Mouse (Mus musculus) forebrain, postnatal 0 days (tissue): Measurements from ENCODE around the gene Mpv17l2. TPM values are rescaled to one million over a fixed set of nuclear protein-coding genes. Genes with fewer than 3 reads are reported as not detected.

ENCODE experiments used
- ATAC-seq: fragments of 200-750 bp; cut with Nextera tagmentation; 2 replicates; pipeline ENCODE4 v1.8.0; 2017; ENCODE audit warnings: mild to moderate bottlenecking, moderate library complexity
- DNase-seq: peaks from one replicate; pipeline ENCODE4 v3.0.0-alpha.2; 2015
- H3K27ac ChIP-seq: fragments of 300-500 bp; sonication (generic); 2 replicates; pipeline ENCODE4 v1.5.1; 2014; ENCODE audit warnings: low read depth, mild to moderate bottlenecking, antibody characterized with exemption, low read length, moderate library complexity, mixed read lengths
- H3K27me3 ChIP-seq: fragments of 300-500 bp; sonication (generic); 2 replicates; pipeline ENCODE4 v1.6.1; 2014; ENCODE audit warnings: mild to moderate bottlenecking, low read length, mixed read lengths; ENCODE audit not compliant: insufficient read depth
- H3K36me3 ChIP-seq: fragments of 300-500 bp; sonication (generic); 2 replicates; pipeline ENCODE4 v1.6.1; 2014; ENCODE audit warnings: mild to moderate bottlenecking, moderate library complexity; ENCODE audit not compliant: insufficient read depth
- H3K4me1 ChIP-seq: fragments of 300-500 bp; sonication (generic); 2 replicates; pipeline ENCODE4 v1.6.1; 2014; ENCODE audit warnings: antibody characterized with exemption; ENCODE audit not compliant: insufficient read depth
- H3K4me2 ChIP-seq: fragments of 300-500 bp; sonication (generic); 2 replicates; pipeline ENCODE4 v1.6.1; 2014; ENCODE audit warnings: low read depth, mild to moderate bottlenecking, moderate library complexity
- H3K4me3 ChIP-seq: fragments of 300-500 bp; sonication (generic); 2 replicates; pipeline ENCODE4 v1.5.1; 2014; ENCODE audit warnings: low read depth, low read length, mixed read lengths
- H3K9ac ChIP-seq: fragments of 300-500 bp; sonication (generic); 2 replicates; pipeline ENCODE4 v1.6.1; 2014; ENCODE audit warnings: mild to moderate bottlenecking
- H3K9me3 ChIP-seq: fragments of 300-500 bp; sonication (generic); 2 replicates; pipeline ENCODE4 v1.6.1; 2016; ENCODE audit warnings: low read length
- CTCF ChIP-seq: sonication (generic); IDR thresholded peaks from 2 replicates; pipeline ENCODE4 v1.5.1; 2016; ENCODE audit warnings: antibody characterized with exemption, control low read depth, low read depth
- WGBS: fragments of 180-500 bp; shearing (Covaris S2); extraction: QIAGEN DNeasy Blood & Tissue Kit; methylation state at CpG from one replicate; pipeline ENCODE4 v1.1.7; 2014; 5-methylcytosine and 5-hydroxymethylcytosine counted together
- microRNA-seq, 2 experiments: library from miRNA; unstranded; fragments of <30 nt; microRNA quantifications; one replicate each; pipeline ENCODE4; 2016
- polyA plus RNA-seq: library from polyadenylated mRNA; unstranded; fragments of >200 nt; fragmentation: Nextera tagmentation; extraction: Ambion mirVana; gene quantifications from 2 replicates; pipeline ENCODE4 v1.2.1, GENCODE M21; 2015
- total RNA-seq: library from RNA; depleted of rRNA; stranded (reverse); fragments of >200 nt; gene quantifications from 2 replicates; pipeline ENCODE4 v1.2.3, GENCODE M21; 2014; rRNA removed

Mpv17l2 gene
- total and polyA plus RNA-seq, 2 experiments from 2014 or later, result 39.9 to 60.4 TPM

GRCm38 (mm10) chr8:70709794-70710193 lies 51.0 kb downstream of the Mpv17l2 start:
- H3K4me3 ChIP-seq, result no peak overlapping the region
- H3K9ac ChIP-seq, result no peak overlapping the region
- whole genome bisulfite sequencing, result 91% methylated on average over 9 of the region's 9 CpGs
- H3K4me1 ChIP-seq, result no peaks in the 10 kb centered on the region
- no peak for TF ChIP-seq CTCF
- no peaks in the 10 kb centered on the region; the same call in 1 of the 2 replicates for H3K36me3 ChIP-seq
- no peaks in the 10 kb centered on the region for H3K27me3 ChIP-seq
- H3K4me2 ChIP-seq, result no peak overlapping the region
- no peaks in the 10 kb centered on the region for H3K9me3 ChIP-seq
- no peak overlapping the region for H3K27ac ChIP-seq
- no peak for ATAC-seq
- DNase-seq, result no peak

Small RNA genes lying within 50 kb of the gene (microRNA-seq; reads per million reads assigned to microRNA genes)
- gene Mir7240, result 0.85 to 1.9 reads per million in 2 experiments

Other genes with a start within 250 kb of the Mpv17l2 start
- gene Fkbp8, start 233.2 kb downstream of the Mpv17l2 start, total RNA-seq, result 559 and 592 TPM in 2 replicates
- gene Fkbp8, start 233.2 kb downstream of the Mpv17l2 start, polyA plus RNA-seq, result 385 and 426 TPM in 2 replicates
- 39.1 and 43.5 TPM in 2 replicates for gene Kxd1, start 233.0 kb downstream of the Mpv17l2 start, total RNA-seq
- 51.6 and 51.9 TPM in 2 replicates for gene Kxd1, start 233.0 kb downstream of the Mpv17l2 start, polyA plus RNA-seq
- gene Ell, start 221.5 kb downstream of the Mpv17l2 start, total RNA-seq, result 16.2 and 18.4 TPM in 2 replicates
- gene Ell, start 221.5 kb downstream of the Mpv17l2 start, polyA plus RNA-seq, result 9.7 and 11.0 TPM in 2 replicates
- gene Isyna1, start 166.6 kb downstream of the Mpv17l2 start, total RNA-seq, result 127 and 136 TPM in 2 replicates
- gene Isyna1, start 166.6 kb downstream of the Mpv17l2 start, polyA plus RNA-seq, result 93.3 and 106 TPM in 2 replicates
- gene Ssbp4, start 152.1 kb downstream of the Mpv17l2 start, total RNA-seq, result 197 and 249 TPM in 2 replicates
- 204 and 221 TPM in 2 replicates for gene Ssbp4, start 152.1 kb downstream of the Mpv17l2 start, polyA plus RNA-seq
- 1.4 and 2.8 TPM in 2 replicates for gene Lrrc25, start 144.8 kb downstream of the Mpv17l2 start, total RNA-seq
- 1.2 TPM in 2 replicates for gene Lrrc25, start 144.8 kb downstream of the Mpv17l2 start, polyA plus RNA-seq
- 0.90 TPM in 1 of 2 replicates, not detected in the other for gene Gdf15, start 128.5 kb downstream of the Mpv17l2 start, total RNA-seq
- 0.18 and 0.26 TPM in 2 replicates for gene Gdf15, start 128.5 kb downstream of the Mpv17l2 start, polyA plus RNA-seq
- 22.1 and 23.8 TPM in 2 replicates for gene Pgpep1, start 100.6 kb downstream of the Mpv17l2 start, total RNA-seq
- gene Pgpep1, start 100.6 kb downstream of the Mpv17l2 start, polyA plus RNA-seq, result 22.1 and 26.1 TPM in 2 replicates
- gene Lsm4, start 87.7 kb downstream of the Mpv17l2 start, total RNA-seq, result 93.7 and 140 TPM in 2 replicates
- gene Lsm4, start 87.7 kb downstream of the Mpv17l2 start, polyA plus RNA-seq, result 177 and 231 TPM in 2 replicates
- gene Jund, start 62.0 kb downstream of the Mpv17l2 start, total RNA-seq, result 333 and 392 TPM in 2 replicates
- gene Jund, start 62.0 kb downstream of the Mpv17l2 start, polyA plus RNA-seq, result 108 and 114 TPM in 2 replicates
- gene Iqcn, start 57.5 kb downstream of the Mpv17l2 start, total RNA-seq, result 0.33 TPM in 1 of 2 replicates, not detected in the other
- gene Iqcn, start 57.5 kb downstream of the Mpv17l2 start, polyA plus RNA-seq, result 0.03 and 0.08 TPM in 2 replicates
- gene Gm3336, start 42.4 kb downstream of the Mpv17l2 start, total RNA-seq, result not detected in 2 replicates
- gene Gm3336, start 42.4 kb downstream of the Mpv17l2 start, polyA plus RNA-seq, result not detected in 2 replicates
- gene Pde4c, start 37.2 kb downstream of the Mpv17l2 start, total RNA-seq, result 0.48 and 0.62 TPM in 2 replicates
- gene Pde4c, start 37.2 kb downstream of the Mpv17l2 start, polyA plus RNA-seq, result 0.10 and 0.23 TPM in 2 replicates
- 450 and 499 TPM in 2 replicates for gene Rab3a, start 6.3 kb downstream of the Mpv17l2 start, total RNA-seq
- gene Rab3a, start 6.3 kb downstream of the Mpv17l2 start, polyA plus RNA-seq, result 632 and 673 TPM in 2 replicates
- gene Pik3r2, start 15.8 kb upstream of the Mpv17l2 start, total RNA-seq, result 160 and 170 TPM in 2 replicates
- 147 and 153 TPM in 2 replicates for gene Pik3r2, start 15.8 kb upstream of the Mpv17l2 start, polyA plus RNA-seq
- gene Mast3, start 44.1 kb upstream of the Mpv17l2 start, total RNA-seq, result 26.2 and 60.0 TPM in 2 replicates
- gene Mast3, start 44.1 kb upstream of the Mpv17l2 start, polyA plus RNA-seq, result 20.3 and 25.2 TPM in 2 replicates
- 0.05 TPM in 1 of 2 replicates, not detected in the other for gene Il12rb1, start 47.5 kb upstream of the Mpv17l2 start, total RNA-seq
- gene Il12rb1, start 47.5 kb upstream of the Mpv17l2 start, polyA plus RNA-seq, result not detected in 2 replicates
- gene Arrdc2, start 78.8 kb upstream of the Mpv17l2 start, total RNA-seq, result 15.4 and 25.9 TPM in 2 replicates
- 5.6 and 7.1 TPM in 2 replicates for gene Arrdc2, start 78.8 kb upstream of the Mpv17l2 start, polyA plus RNA-seq
- gene Kcnn1, start 102.3 kb upstream of the Mpv17l2 start, total RNA-seq, result 20.5 and 31.5 TPM in 2 replicates
- gene Kcnn1, start 102.3 kb upstream of the Mpv17l2 start, polyA plus RNA-seq, result 9.4 and 9.8 TPM in 2 replicates
- 34.7 and 59.9 TPM in 2 replicates for gene Ccdc124, start 113.0 kb upstream of the Mpv17l2 start, total RNA-seq
- 161 and 175 TPM in 2 replicates for gene Ccdc124, start 113.0 kb upstream of the Mpv17l2 start, polyA plus RNA-seq
- gene Slc5a5, start 131.8 kb upstream of the Mpv17l2 start, total RNA-seq, result 1.5 and 2.2 TPM in 2 replicates
- 2.4 and 3.6 TPM in 2 replicates for gene Slc5a5, start 131.8 kb upstream of the Mpv17l2 start, polyA plus RNA-seq
- gene Rpl18a, start 136.5 kb upstream of the Mpv17l2 start, total RNA-seq, result 1,945 and 2,194 TPM in 2 replicates
- gene Rpl18a, start 136.5 kb upstream of the Mpv17l2 start, polyA plus RNA-seq, result 2,793 and 3,853 TPM in 2 replicates
- gene Map1s, start 145.0 kb upstream of the Mpv17l2 start, total RNA-seq, result 57.2 and 68.1 TPM in 2 replicates
- gene Map1s, start 145.0 kb upstream of the Mpv17l2 start, polyA plus RNA-seq, result 52.7 and 63.9 TPM in 2 replicates